21 mouse cellular contexts compared by ENCODE assay signal in genomic region chr6:138792802-138793201, GRCm38 (mm10).
DNase-seq lines count a peak whose midpoint lies in the region; ATAC-seq and TF ChIP-seq lines count a peak whose summit lies in the region.
"Had no signal": no experiment of that assay in that cellular context is flagged by ENCODE, and none has a peak within 500 bp of the region (broad histone marks: within the 10 kb centered on the region; RNA-seq: fewer than 3 reads in every experiment).

No protein-coding gene starts in this region.

- no peak for ATAC-seq in limb, embryonic 14.5 days (ENCODE audit: low FRiP score, low read depth)
- ATAC-seq in midbrain, embryonic 11.5 days (ENCODE audit: low FRiP score) = no peak
- no peak for ATAC-seq in midbrain, postnatal 0 days (ENCODE audit: low FRiP score)
- ATAC-seq: activated CD4-positive, CD25-positive, alpha-beta regulatory T cell, adult 4 months; CD4-positive, CD25-positive, alpha-beta regulatory T cell, adult 4 months; Patski had no signal

- H3K4me2 ChIP-seq in limb, embryonic 14.5 days (replicated peaks; ENCODE audit: low read depth, low read length, severe bottlenecking) = no peak overlapping the region
- H3K4me2 ChIP-seq in midbrain, embryonic 11.5 days = no peak overlapping the region
- no peak overlapping the region for H3K4me2 ChIP-seq in midbrain, postnatal 0 days (ENCODE audit: low read depth, low read length, poor library complexity, severe bottlenecking)

- H3K4me1 ChIP-seq in heart, adult 2 months (ENCODE audit: control insufficient read depth, insufficient read depth, low read length) = no peaks in the 10 kb centered on the region
- H3K4me1 ChIP-seq in limb, embryonic 14.5 days (ENCODE audit: control insufficient read depth, insufficient read depth, low read length) = no peaks in the 10 kb centered on the region
- H3K4me1 ChIP-seq in limb, embryonic 10.5 days = no peaks in the 10 kb centered on the region
- no peaks in the 10 kb centered on the region for H3K4me1 ChIP-seq in midbrain, embryonic 11.5 days (ENCODE audit: control insufficient read depth, insufficient read depth, low read length)
- no peaks in the 10 kb centered on the region for H3K4me1 ChIP-seq in midbrain, postnatal 0 days (ENCODE audit: insufficient read depth, low read length)

- TF ChIP-seq POLR2A in heart, adult 2 months (IDR thresholded peaks at IDR 0.05; ENCODE audit: insufficient read depth, low read depth, low read length) = no peak
- TF ChIP-seq POLR2A in limb, embryonic 14.5 days (IDR thresholded peaks at IDR 0.05; ENCODE audit: borderline replicate concordance, extremely low read depth, insufficient read depth, insufficient read length) = no peak

- H3K27ac ChIP-seq in heart, adult 2 months = no peak overlapping the region
- H3K27ac ChIP-seq in limb, embryonic 14.5 days (replicated peaks; ENCODE audit: low read depth, low read length) = no peak overlapping the region
- H3K27ac ChIP-seq in limb, embryonic 10.5 days = no peak overlapping the region
- H3K27ac ChIP-seq in midbrain, embryonic 11.5 days (ENCODE audit: low read depth, low read length) = no peak overlapping the region
- no peak overlapping the region for H3K27ac ChIP-seq in midbrain, postnatal 0 days (ENCODE audit: low read depth, low read length)

- H3K27me3 ChIP-seq in heart, adult 2 months (ENCODE audit: control insufficient read depth, insufficient read depth, low read length) = no peaks in the 10 kb centered on the region
- H3K27me3 ChIP-seq in limb, embryonic 14.5 days (ENCODE audit: control insufficient read depth, insufficient read depth, low read length) = no peaks in the 10 kb centered on the region
- no peaks in the 10 kb centered on the region for H3K27me3 ChIP-seq in limb, embryonic 10.5 days (ENCODE audit: low read depth, poor library complexity, severe bottlenecking)
- no peaks in the 10 kb centered on the region for H3K27me3 ChIP-seq in midbrain, embryonic 11.5 days (ENCODE audit: control insufficient read depth, insufficient read depth, low read length)
- no peaks in the 10 kb centered on the region for H3K27me3 ChIP-seq in midbrain, postnatal 0 days (ENCODE audit: insufficient read depth, low read length)
- H3K27me3 ChIP-seq: CH12.LX, Patski had no signal

- intact Hi-C loops in heart, adult 2 months (cut with DNase I) = no loop called here

- H3K9ac ChIP-seq in heart, adult 2 months (ENCODE audit: low read depth, low read length) = no peak overlapping the region
- no peak overlapping the region for H3K9ac ChIP-seq in limb, embryonic 14.5 days (ENCODE audit: low read depth, low read length, severe bottlenecking)
- H3K9ac ChIP-seq in midbrain, embryonic 11.5 days (ENCODE audit: low read length) = no peak overlapping the region
- no peak overlapping the region for H3K9ac ChIP-seq in midbrain, postnatal 0 days (replicated peaks; ENCODE audit: low read length, poor library complexity, severe bottlenecking)

- no peak for TF ChIP-seq EP300 in heart, adult 2 months (IDR thresholded peaks at IDR 0.05; ENCODE audit: insufficient read depth, low read depth, low read length)

- H3K36me3 ChIP-seq in heart, adult 2 months (ENCODE audit: control insufficient read depth, insufficient read depth, low read length) = no peaks in the 10 kb centered on the region
- no peaks in the 10 kb centered on the region for H3K36me3 ChIP-seq in limb, embryonic 14.5 days (ENCODE audit: control insufficient read depth, insufficient read depth, low read length)
- no peaks in the 10 kb centered on the region for H3K36me3 ChIP-seq in limb, embryonic 10.5 days
- H3K36me3 ChIP-seq in midbrain, embryonic 11.5 days (ENCODE audit: control insufficient read depth, insufficient read depth, low read length) = no peaks in the 10 kb centered on the region
- H3K36me3 ChIP-seq in midbrain, postnatal 0 days (ENCODE audit: insufficient read depth, low read length) = no peaks in the 10 kb centered on the region
- H3K36me3 ChIP-seq: G1E had no signal

- no peak for TF ChIP-seq CTCF in heart, adult 2 months (IDR thresholded peaks at IDR 0.05)
- TF ChIP-seq CTCF in midbrain, postnatal 0 days (IDR thresholded peaks at IDR 0.05) = no peak

- no peaks in the 10 kb centered on the region for H3K79me2 ChIP-seq in heart, adult 2 months (replicated peaks; ENCODE audit: control insufficient read depth, insufficient read depth, low read length)

- DNase-seq in heart, adult 11 months = peak; percentile 66
- no peak for DNase-seq in heart, adult 2 months
- DNase-seq in limb, embryonic 14.5 days (ENCODE audit: low spot score) = peak; percentile 20
- DNase-seq in limb, embryonic 10.5 days (ENCODE audit: low spot score) = no peak
- DNase-seq in midbrain, embryonic 11.5 days (ENCODE audit: low spot score, missing footprints) = peak; percentile 51
- DNase-seq in midbrain, postnatal 0 days (ENCODE audit: low spot score) = no peak
- DNase-seq: adrenal gland, adult 2 months; adrenal gland, adult 8-10 months; adrenal gland, postnatal 10 days; adrenal gland, postnatal 14 days; adrenal gland, postnatal 25 days; adrenal gland, postnatal 36 days; B cell, adult 2 months; cerebellum, adult 11 months; cerebellum, adult 11-12 months; cerebellum, adult 18-20 months had no signal

- no peaks in the 10 kb centered on the region for H3K9me3 ChIP-seq in limb, embryonic 14.5 days (ENCODE audit: control insufficient read depth, low read length)
- no peaks in the 10 kb centered on the region for H3K9me3 ChIP-seq in limb, embryonic 10.5 days (replicated peaks)
- no peaks in the 10 kb centered on the region for H3K9me3 ChIP-seq in midbrain, embryonic 11.5 days (ENCODE audit: control insufficient read depth, low read length)
- no peaks in the 10 kb centered on the region for H3K9me3 ChIP-seq in midbrain, postnatal 0 days (ENCODE audit: low read length)

- 76% methylated on average over 3 of the region's 3 CpGs for WGBS in heart, adult 2 months
- 60% methylated on average over 3 of the region's 3 CpGs for WGBS in limb, embryonic 14.5 days
- 77% methylated on average over 3 of the region's 3 CpGs for WGBS in limb, embryonic 10.5 days
- 68% methylated on average over 3 of the region's 3 CpGs for WGBS in midbrain, embryonic 11.5 days
- 67% methylated on average over 3 of the region's 3 CpGs for WGBS in midbrain, postnatal 0 days

- H3K4me3 ChIP-seq in heart, adult 2 months = no peak overlapping the region
- H3K4me3 ChIP-seq in limb, embryonic 14.5 days (replicated peaks; ENCODE audit: low read length) = no peak overlapping the region
- no peak overlapping the region for H3K4me3 ChIP-seq in limb, embryonic 10.5 days
- no peak overlapping the region for H3K4me3 ChIP-seq in midbrain, embryonic 11.5 days (ENCODE audit: low read depth, low read length)
- H3K4me3 ChIP-seq in midbrain, postnatal 0 days (ENCODE audit: low read depth, low read length) = no peak overlapping the region

Comparison
In these comparisons a context has a peak if more than half of its experiments do, and no peak if none do; other contexts are left out.
1. DNase-seq: peak in heart, adult 11 months (single experiment), limb, embryonic 14.5 days (single experiment) and midbrain, embryonic 11.5 days (single experiment); none in heart, adult 2 months (0 of 2), limb, embryonic 10.5 days (single experiment) and midbrain, postnatal 0 days (single experiment).